Mouse (Mus musculus) kidney, adult 2 months (tissue): ENCODE results near the gene Ctnna3.

Source experiments
- CTCF ChIP-seq: fragments of 200-500 bp; conservative IDR thresholded peaks from 2 replicates; pipeline ENCODE4 v1.5.1; 2011; ENCODE audit warnings: low read depth, mild to moderate bottlenecking, control low read depth, low read length, moderate library complexity, mixed read lengths; ENCODE audit not compliant: insufficient read depth, insufficient read length
- POLR2A ChIP-seq: fragments of 200-500 bp; IDR thresholded peaks from one replicate; pipeline ENCODE4 v1.6.1; 2011; ENCODE audit warnings: low read depth, low read length, control low read depth

DNA sequence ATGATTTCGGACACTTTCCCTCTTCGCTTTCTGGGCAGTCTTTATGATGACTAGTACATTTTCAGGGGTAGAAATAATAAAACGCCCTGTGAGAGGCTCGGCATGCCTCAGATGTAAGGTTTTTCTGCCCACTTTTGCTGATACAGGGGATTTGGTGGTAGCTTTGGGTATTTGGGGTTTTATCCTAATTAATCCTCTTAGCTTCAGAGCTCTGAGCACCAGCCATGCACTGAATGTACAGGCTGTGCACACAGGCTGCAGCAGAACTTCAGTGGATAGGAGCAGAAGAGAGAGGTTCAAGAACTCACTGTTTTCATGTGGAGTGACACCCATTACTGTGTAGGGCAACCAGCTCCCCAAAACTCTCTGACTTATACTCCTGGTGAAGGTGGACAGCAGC, 1231.3 kb downstream of the Ctnna3 start:
- TF ChIP-seq POLR2A (no peak), CTCF (no peak)
